In genomic region chr11:117436401-117437109, GRCm38 (mm10) we compare ENCODE assay signal across 10 mouse cellular contexts. TPM values are rescaled to one million over a fixed set of nuclear protein-coding genes. Genes with fewer than 3 reads are reported as not detected.
A peak's percentile ranks its signal among the peaks of the same experiment; 100 is the strongest.
DNase-seq lines count a peak whose midpoint lies in the region; ATAC-seq lines count a peak whose summit lies in the region.
"Had no signal": no experiment of that assay in that cellular context is flagged by ENCODE, and none has a peak within 500 bp of the region (broad histone marks: within the 10 kb centered on the region; RNA-seq: fewer than 3 reads in every experiment).

No protein-coding gene starts in this region.

- DNase-seq in heart, postnatal 4 days: peak; percentile 51
- DNase-seq in heart, adult 18-20 months: no peak
- DNase-seq in embryo, embryonic 10.5 days (ENCODE audit: low spot score): peak; percentile 81
- peak; percentile 81 for DNase-seq in left cerebral cortex, adult 11 months (ENCODE audit: low spot score)
- DNase-seq in neural tube, embryonic 11.5 days (ENCODE audit: low spot score): peak; percentile 78
- no peak for DNase-seq in thymus, postnatal 4 days

- ATAC-seq in hindbrain, embryonic 12.5 days (ENCODE audit: low FRiP score): peak; percentile 89
- peak; percentile 79 for ATAC-seq in neural tube, embryonic 11.5 days (ENCODE audit: insufficient read depth, low FRiP score, low TSS enrichment)
- ATAC-seq in liver, embryonic 12.5 days: no peak

- H3K4me2 ChIP-seq in hindbrain, embryonic 12.5 days (replicated peaks): peak overlapping the region; percentile 39
- H3K4me2 ChIP-seq in neural tube, embryonic 11.5 days (ENCODE audit: low read depth): peak overlapping the region; percentile 6; the same call in 1 of the 2 replicates
- no peak overlapping the region for H3K4me2 ChIP-seq in liver, embryonic 12.5 days

- H3K4me1 ChIP-seq in hindbrain, embryonic 12.5 days: peaks cover 59% of the 10 kb centered on the region
- H3K4me1 ChIP-seq in neural tube, embryonic 11.5 days (ENCODE audit: control insufficient read depth, insufficient read depth, low read length): peaks cover 17% of the 10 kb centered on the region
- H3K4me1 ChIP-seq in liver, embryonic 12.5 days: no peaks in the 10 kb centered on the region; the same call in 1 of the 2 replicates

- H3K36me3 ChIP-seq in hindbrain, embryonic 12.5 days: no peaks in the 10 kb centered on the region
- no peaks in the 10 kb centered on the region for H3K36me3 ChIP-seq in neural tube, embryonic 11.5 days (ENCODE audit: control insufficient read depth, insufficient read depth, low read length)
- no peaks in the 10 kb centered on the region for H3K36me3 ChIP-seq in liver, embryonic 12.5 days

- peak overlapping the region; percentile 41; the same call in 1 of the 2 replicates for H3K9ac ChIP-seq in hindbrain, embryonic 12.5 days
- peak overlapping the region; percentile 20; the same call in 1 of the 2 replicates for H3K9ac ChIP-seq in neural tube, embryonic 11.5 days (ENCODE audit: low read length)
- no peak overlapping the region for H3K9ac ChIP-seq in liver, embryonic 12.5 days

- H3K4me3 ChIP-seq in hindbrain, embryonic 12.5 days: peak overlapping the region; percentile 4; the same call in 1 of the 2 replicates
- H3K4me3 ChIP-seq in neural tube, embryonic 11.5 days (ENCODE audit: low read depth, low read length): no peak overlapping the region
- H3K4me3 ChIP-seq in liver, embryonic 12.5 days: no peak overlapping the region

- WGBS in hindbrain, embryonic 12.5 days: 16% methylated on average over 22 of the region's 22 CpGs
- WGBS in neural tube, embryonic 11.5 days: 26% methylated on average over 22 of the region's 22 CpGs
- WGBS in liver, embryonic 12.5 days (ENCODE audit: insufficient replicate concordance): 27% methylated on average over 22 of the region's 22 CpGs

- peaks cover 16% of the 10 kb centered on the region; the same call in 1 of the 2 replicates for H3K27me3 ChIP-seq in hindbrain, embryonic 12.5 days
- no peaks in the 10 kb centered on the region for H3K27me3 ChIP-seq in neural tube, embryonic 11.5 days (ENCODE audit: control insufficient read depth, insufficient read depth, low read length)
- H3K27me3 ChIP-seq in liver, embryonic 12.5 days (replicated peaks): peaks cover 71% of the 10 kb centered on the region
- H3K27me3 ChIP-seq: CH12.LX had no signal

- no peaks in the 10 kb centered on the region for H3K9me3 ChIP-seq in hindbrain, embryonic 12.5 days (replicated peaks)
- no peaks in the 10 kb centered on the region for H3K9me3 ChIP-seq in neural tube, embryonic 11.5 days (ENCODE audit: control insufficient read depth, low read length)
- 0 out of 2 replicates have a peak, but pooled peaks cover 4% of the 10 kb centered on the region for H3K9me3 ChIP-seq in liver, embryonic 12.5 days (replicated peaks)

- H3K27ac ChIP-seq in hindbrain, embryonic 12.5 days: peak overlapping the region; percentile 89
- H3K27ac ChIP-seq in neural tube, embryonic 11.5 days (ENCODE audit: low read depth, low read length): 0 out of 2 replicates have a peak overlapping the region, but pooled peaks have one; percentile 37
- no peak overlapping the region for H3K27ac ChIP-seq in liver, embryonic 12.5 days

RNA-seq across cellular contexts. Expression of gene Gm11733, which starts 47.6 kb away (rescaled TPM):
- total RNA-seq in heart, postnatal 4 days (2021): not detected
- total RNA-seq in heart, adult 18-20 months (2021): not detected
- not detected in 2 replicates for polyA plus RNA-seq in hindbrain, embryonic 12.5 days (2016; fragmentation: Nextera tagmentation; extraction: Ambion mirVana)
- not detected in 2 replicates for polyA plus RNA-seq in neural tube, embryonic 11.5 days (2014; fragmentation: Nextera tagmentation; extraction: Ambion mirVana)
- not detected in 2 replicates for polyA plus RNA-seq in liver, embryonic 12.5 days (2016; fragmentation: Nextera tagmentation; extraction: Ambion mirVana)
- total RNA-seq: CH12.LX had no signal
- polyA plus RNA-seq: heart, embryonic 16.5 days had no signal

Comparison
In these comparisons a context has a peak if more than half of its experiments do, and no peak if none do; other contexts are left out.
1. DNase-seq: peak in heart, postnatal 4 days (single experiment), embryo, embryonic 10.5 days (single experiment), left cerebral cortex, adult 11 months (single experiment) and neural tube, embryonic 11.5 days (single experiment); none in heart, adult 18-20 months (0 of 2) and thymus, postnatal 4 days (single experiment).